Mouse (Mus musculus) thymus, adult 2 months (tissue): ENCODE results near the gene Armc9.

ENCODE experiments used
- CTCF ChIP-seq: fragments of 200-500 bp; IDR thresholded peaks from 2 replicates; pipeline ENCODE4 v1.5.1; 2012; ENCODE audit warnings: mild to moderate bottlenecking, control low read depth, low read length, moderate library complexity, borderline replicate concordance; ENCODE audit not compliant: control insufficient read depth, poor library complexity, insufficient read depth; ENCODE audit errors: extremely low read depth
- POLR2A ChIP-seq: fragments of 200-500 bp; IDR thresholded peaks from 2 replicates; pipeline ENCODE4 v1.6.1; 2012; ENCODE audit warnings: mild to moderate bottlenecking, low read length, control low read depth, moderate library complexity; ENCODE audit not compliant: control insufficient read depth, poor library complexity, insufficient read depth; ENCODE audit errors: extremely low read depth

- TF ChIP-seq CTCF (no peak), POLR2A (no peak)
Measured at GRCm38 (mm10) chr1:86268492-86269189, 114.1 kb downstream of the Armc9 start.
